Mouse (Mus musculus): Measurements from ENCODE around the gene Prss42.

The Prss42 gene

DNA sequence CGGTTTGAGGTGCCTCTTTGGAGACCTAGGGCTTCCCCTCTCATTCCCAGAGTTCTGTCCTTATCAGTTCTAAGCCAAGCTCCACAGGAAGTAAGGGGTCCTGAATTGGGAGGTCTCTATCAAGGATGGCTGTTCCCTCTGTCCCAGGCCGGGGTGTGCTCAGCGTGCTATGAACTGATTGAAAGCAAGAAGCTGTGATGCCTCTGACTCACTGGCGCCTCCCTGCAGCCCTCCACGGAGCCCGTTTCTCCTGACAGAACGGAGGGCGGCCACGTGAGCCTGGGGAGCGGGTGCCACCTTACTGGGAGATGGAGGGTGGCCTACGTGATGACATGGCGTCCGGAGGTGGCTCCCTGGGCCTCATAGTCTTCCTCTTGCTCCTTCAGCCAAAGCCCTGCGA, at the start of gene Prss42:
Prss42 (plus strand) TSS at position 301 of the 400 bp plus-strand sequence.
- no peak for DNase-seq (ENCODE audit: low read depth, low spot score)

GRCm38 (mm10) chr9:110748451-110748850, 49.5 kb upstream of the Prss42 start:
- DNase-seq (ENCODE audit: low read depth, low spot score): no peak

DNA sequence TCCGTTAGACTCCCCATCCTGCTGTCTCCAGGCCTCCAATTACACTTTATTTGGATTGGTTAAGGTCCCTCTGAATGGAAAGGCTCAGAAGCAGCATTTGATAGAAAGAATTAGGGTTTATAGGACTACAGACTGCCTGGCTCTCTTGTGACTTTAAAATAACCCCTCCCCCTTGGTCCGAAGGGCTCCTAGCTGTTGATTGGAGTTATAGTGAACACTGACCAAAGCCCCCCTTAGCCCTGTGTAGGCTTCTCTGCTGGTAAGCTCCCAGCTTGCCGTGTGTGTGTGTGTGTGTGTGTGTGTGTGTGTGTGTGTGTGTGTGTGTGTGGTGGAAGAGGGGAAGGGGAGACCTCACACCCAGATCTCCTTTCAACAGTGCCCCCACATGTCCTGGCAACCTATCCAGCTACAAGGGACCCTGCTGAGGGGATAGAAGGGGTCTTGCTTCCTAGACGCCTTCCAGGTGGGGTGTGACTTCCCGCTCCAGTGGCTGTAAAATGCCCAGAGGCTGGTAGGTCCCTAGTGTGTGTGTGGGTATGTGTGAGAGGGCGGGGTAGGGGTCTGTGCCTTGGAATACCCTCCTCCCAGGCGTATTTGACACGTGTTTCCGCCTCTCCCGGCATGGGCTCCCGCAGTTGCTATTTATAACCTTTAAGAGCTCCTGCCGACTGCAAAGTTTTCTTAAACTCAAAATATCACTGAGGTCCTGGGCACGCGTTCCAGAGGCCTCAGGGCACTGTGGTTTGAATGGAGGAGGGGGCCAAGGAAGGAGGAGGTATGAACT, 47.4 kb upstream of the Prss42 start:
- no peak for DNase-seq (ENCODE audit: low read depth, low spot score)

DNA sequence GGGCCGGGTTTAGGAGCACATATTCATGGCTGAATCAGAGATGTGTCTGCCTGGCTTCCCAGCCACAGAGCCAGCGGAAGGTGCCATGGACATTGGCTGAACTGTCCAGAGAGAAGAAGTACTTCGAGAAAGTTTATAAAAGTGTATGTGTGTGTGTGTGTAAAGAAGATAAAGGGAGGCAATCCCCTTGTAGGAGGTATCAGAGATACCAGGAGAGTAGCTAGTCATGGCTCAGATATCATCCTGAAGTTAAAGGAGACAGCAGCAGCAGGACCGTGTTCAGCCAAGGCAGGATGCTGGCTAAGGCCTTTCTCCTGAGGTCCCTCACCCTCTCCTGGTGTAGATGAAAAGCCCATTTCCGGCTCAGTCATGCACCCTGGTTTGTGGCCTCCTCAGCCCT, 46.6 kb upstream of the Prss42 start:
- no peak for DNase-seq (ENCODE audit: low read depth, low spot score)

- no peak for DNase-seq (ENCODE audit: low read depth, low spot score)
Measured at GRCm38 (mm10) chr9:110752917-110753435, 45.0 kb upstream of the Prss42 start.

- DNase-seq (ENCODE audit: low read depth, low spot score): no peak
Measured at GRCm38 (mm10) chr9:110753773-110754172, 44.2 kb upstream of the Prss42 start.

DNA sequence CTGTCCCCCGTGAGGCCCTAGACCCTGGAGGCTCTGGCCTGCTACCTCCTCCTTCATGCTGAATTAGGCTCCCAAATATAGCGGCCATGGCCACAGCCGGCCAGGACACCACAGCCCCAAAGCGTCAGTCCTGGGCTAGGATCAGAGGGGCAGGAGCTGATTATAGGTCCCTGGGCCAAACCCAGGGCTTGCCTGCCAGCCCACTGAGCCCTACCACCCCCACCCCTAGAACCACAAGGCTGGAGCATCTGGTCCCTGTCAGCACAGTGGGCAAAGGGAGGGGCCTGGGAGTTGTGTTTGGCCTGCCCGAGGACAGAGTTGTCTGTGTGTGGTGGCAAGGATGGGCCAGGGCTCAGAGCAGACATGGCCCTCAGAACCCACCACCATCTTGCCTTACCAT, 40.1 kb upstream of the Prss42 start:
- DNase-seq (ENCODE audit: low read depth, low spot score): no peak

GRCm38 (mm10) chr9:110758605-110759004, 39.4 kb upstream of the Prss42 start:
- DNase-seq (ENCODE audit: low read depth, low spot score): no peak

- DNase-seq (ENCODE audit: low read depth, low spot score): no peak
Measured at GRCm38 (mm10) chr9:110759265-110759664, 38.7 kb upstream of the Prss42 start.

- no peak for DNase-seq (ENCODE audit: low read depth, low spot score)
Measured at GRCm38 (mm10) chr9:110760886-110761285, 37.1 kb upstream of the Prss42 start.

- DNase-seq (ENCODE audit: low read depth, low spot score): no peak
Measured at GRCm38 (mm10) chr9:110762763-110763162, 35.2 kb upstream of the Prss42 start.

GRCm38 (mm10) chr9:110763405-110763804, 34.6 kb upstream of the Prss42 start:
- DNase-seq (ENCODE audit: low read depth, low spot score): no peak

GRCm38 (mm10) chr9:110772336-110772735, 25.6 kb upstream of the Prss42 start:
- DNase-seq (ENCODE audit: low read depth, low spot score): no peak

DNA sequence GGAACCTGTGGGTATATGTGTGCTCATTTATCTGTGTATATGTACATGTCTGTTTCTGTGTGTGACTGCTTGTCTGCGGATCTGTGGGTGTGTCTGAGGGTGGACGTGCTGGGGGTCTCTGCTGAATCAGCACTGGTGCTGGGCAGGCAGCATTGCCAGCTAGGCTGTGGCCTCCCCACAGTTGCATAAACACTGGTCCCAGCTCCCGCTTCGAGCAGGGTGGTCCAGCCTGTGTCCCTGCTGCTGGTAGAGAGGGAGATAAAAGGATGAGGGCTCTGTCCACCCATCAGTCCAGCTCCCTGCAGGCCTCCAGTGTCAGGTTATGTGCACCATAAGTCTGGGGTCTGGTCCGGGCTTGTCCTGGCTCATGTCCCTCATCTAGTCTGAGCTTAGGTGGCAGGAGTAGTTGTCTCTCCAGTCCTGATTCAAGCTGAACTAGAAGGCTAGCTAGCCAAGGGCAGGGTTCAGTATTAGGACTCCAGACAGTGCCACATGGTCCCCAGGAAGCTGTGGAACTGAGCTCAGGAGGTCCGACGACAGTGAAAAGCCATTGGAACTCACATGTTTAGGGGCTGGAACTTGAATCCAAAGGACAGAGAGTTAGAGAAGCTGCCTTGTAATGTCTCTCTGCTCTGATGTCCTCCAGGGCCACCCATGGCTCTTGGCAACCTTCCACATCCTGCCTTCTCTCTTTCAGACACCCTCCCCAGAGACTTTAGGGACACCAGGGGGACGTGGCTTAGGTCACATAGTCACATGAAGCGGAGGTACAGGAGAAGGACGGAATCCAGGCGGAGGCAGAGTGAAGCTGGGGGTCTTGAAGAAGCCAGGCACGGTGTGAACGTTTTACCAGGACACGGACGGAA, 23.3 kb upstream of the Prss42 start:
- DNase-seq (ENCODE audit: low read depth, low spot score): no peak

GRCm38 (mm10) chr9:110775269-110776022, 22.5 kb upstream of the Prss42 start:
- DNase-seq (ENCODE audit: low read depth, low spot score): no peak

GRCm38 (mm10) chr9:110778100-110778499, 19.9 kb upstream of the Prss42 start:
- DNase-seq (ENCODE audit: low read depth, low spot score): no peak

DNA sequence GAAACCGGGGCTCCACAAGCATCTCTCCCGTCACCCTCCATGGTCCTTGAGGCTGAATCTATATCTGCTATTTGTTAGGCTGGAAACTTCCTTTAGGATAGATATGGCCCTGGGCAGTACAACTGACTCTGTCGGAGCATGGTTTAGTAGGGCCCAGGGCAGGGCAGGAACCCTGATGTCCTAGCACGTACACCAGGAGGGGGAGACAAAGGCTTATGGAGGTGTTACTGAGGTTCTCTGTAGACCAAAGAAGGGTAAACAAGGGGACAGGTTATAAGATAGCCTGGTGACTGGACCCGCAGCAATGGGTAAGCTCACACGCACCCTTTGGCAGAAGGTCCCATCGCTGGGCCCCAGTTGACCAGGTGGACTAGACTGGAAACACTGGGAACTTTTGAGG, 19.4 kb upstream of the Prss42 start:
- DNase-seq (ENCODE audit: low read depth, low spot score): no peak

DNA sequence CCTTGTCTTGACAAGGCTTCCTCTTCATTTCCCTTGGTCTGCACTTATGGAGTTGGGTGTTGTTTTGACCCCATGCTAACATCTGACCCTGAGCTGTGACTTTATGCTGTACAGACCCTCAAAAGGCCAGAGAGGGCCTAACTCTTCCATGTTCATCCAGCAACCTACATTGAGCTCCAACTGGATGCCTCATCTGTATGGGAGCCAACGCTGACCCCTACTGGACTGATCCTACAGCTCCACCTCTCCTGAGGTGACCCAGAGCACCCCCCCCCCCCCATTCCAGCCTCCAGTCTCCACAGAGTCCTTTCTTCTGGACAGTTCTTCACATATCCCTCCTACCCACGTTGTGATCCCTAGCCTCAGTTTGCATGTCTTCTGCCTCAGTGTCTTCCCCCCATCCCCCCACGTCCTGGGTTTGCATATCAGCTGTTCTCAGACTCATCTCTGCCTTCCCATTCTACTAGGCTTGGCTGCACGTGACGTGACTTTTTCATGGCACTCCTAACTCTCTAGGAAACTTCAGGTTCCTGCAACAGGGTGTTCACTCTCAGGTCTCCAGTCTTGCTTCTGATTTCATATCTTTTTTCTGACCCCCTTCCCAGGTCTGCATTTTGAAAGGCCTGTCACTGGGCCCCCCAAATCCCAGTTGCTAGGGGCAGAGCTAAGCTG, 18.6 kb upstream of the Prss42 start:
- DNase-seq (ENCODE audit: low read depth, low spot score): no peak

- DNase-seq (ENCODE audit: low read depth, low spot score): peak; percentile 77
Measured at GRCm38 (mm10) chr9:110781256-110781721, 16.7 kb upstream of the Prss42 start.

- DNase-seq (ENCODE audit: low read depth, low spot score): peak; percentile 10
Measured at GRCm38 (mm10) chr9:110781731-110782130, 16.2 kb upstream of the Prss42 start.

DNA sequence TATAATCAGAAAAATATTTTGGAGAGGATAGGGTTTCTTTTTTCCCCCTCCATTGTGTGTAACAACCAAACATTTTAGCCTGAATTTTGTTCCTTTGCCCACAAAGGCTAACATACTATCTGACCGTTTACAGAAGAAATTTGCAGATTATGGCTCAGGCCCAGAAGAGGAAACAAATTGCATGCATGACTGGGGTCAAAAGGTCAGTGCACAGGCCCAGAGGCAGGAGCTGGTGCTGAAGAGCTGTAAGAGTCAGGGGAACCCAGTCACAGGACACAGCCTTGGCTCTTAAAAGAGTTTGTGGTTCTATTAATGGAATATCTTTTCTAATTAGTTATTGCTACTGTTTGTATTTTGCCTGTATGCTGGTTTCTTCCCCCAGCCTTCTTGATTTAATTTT, 14.4 kb upstream of the Prss42 start:
- DNase-seq (ENCODE audit: low read depth, low spot score): no peak

Measured in telencephalon, adult 2 months (tissue).